Mouse (Mus musculus): ENCODE data around the gene Nlgn2. TPM values are rescaled to one million over a fixed set of nuclear protein-coding genes. Genes with fewer than 3 reads are reported as not detected.

The Nlgn2 gene
- total and polyA plus RNA-seq, 3 experiments, result 0.20 to 1.3 (median 1.1) TPM

GRCm38 (mm10) chr11:69799394-69800137 is 38.0 kb downstream of the Nlgn2 start:
- dilution Hi-C loops (cut with MboI; ENCODE audit: extremely low pct_ligation_motif_present, extremely low pct_unique_long_range_greater_than_20kb, low sequenced_read_pairs) (no loop called here), in situ Hi-C loops (cut with MboI; ENCODE audit: low pct_ligation_motif_present, low pct_unique_long_range_greater_than_20kb, low sequenced_read_pairs) (loop anchor here (5.0 kb wide), 1 partner anchor 78 kb away; the partner anchor contains the start of gene Tmem95)
- peak overlapping the region; percentile 11; the same call in 1 of the 2 replicates for H3K9ac ChIP-seq (ENCODE audit: insufficient read depth, low read depth)
- H3K4me2 ChIP-seq (ENCODE audit: insufficient read depth, low read depth, poor library complexity, severe bottlenecking), result peak overlapping the region; percentile 14; the same call in 1 of the 2 replicates
- TF ChIP-seq TCF12 (IDR thresholded peaks at IDR 0.05; ENCODE audit: low read depth, low read length) (peak; percentile 47; the same call in 1 of the 2 replicates), SIN3A (IDR thresholded peaks at IDR 0.05; ENCODE audit: low read length) (peak; percentile 12; the same call in 1 of the 2 replicates), CHD1 (IDR thresholded peaks at IDR 0.05; ENCODE audit: low read depth, low read length) (no peak), TBP (conservative IDR thresholded peaks at IDR 0.05; ENCODE audit: low read depth, low read length) (peak; percentile 84), SMC3 (IDR thresholded peaks at IDR 0.05; ENCODE audit: low read depth, low read length) (no peak), ETS1 (conservative IDR thresholded peaks at IDR 0.05; ENCODE audit: low read depth, low read length) (peak; percentile 51), JUN (IDR thresholded peaks at IDR 0.05; ENCODE audit: insufficient read depth, low read depth, low read length) (no peak), KAT2A (IDR thresholded peaks at IDR 0.05; ENCODE audit: insufficient replicate concordance, low read length) (0 out of 2 replicates have a peak, but pooled peaks have one; percentile 40), ZC3H11A (IDR thresholded peaks at IDR 0.05; ENCODE audit: low read depth, low read length) (no peak), ZMIZ1 (IDR thresholded peaks at IDR 0.05; ENCODE audit: low read depth, low read length) (no peak), MAZ (IDR thresholded peaks at IDR 0.05; ENCODE audit: low read depth, low read length) (peak; percentile 61; the same call in 1 of the 2 replicates), BHLHE40 (IDR thresholded peaks at IDR 0.05; ENCODE audit: low read depth, low read length) (peak; percentile 29; the same call in 1 of the 2 replicates), MAX (IDR thresholded peaks at IDR 0.05; ENCODE audit: low read length) (0 out of 2 replicates have a peak, but pooled peaks have one; percentile 4), CHD2 (IDR thresholded peaks at IDR 0.05; ENCODE audit: low read length) (peak; percentile 68), MXI1 (IDR thresholded peaks at IDR 0.05; ENCODE audit: low read depth, low read length) (peak; percentile 51), MYC (IDR thresholded peaks at IDR 0.05; ENCODE audit: low read depth, low read length) (peak; percentile 46; the same call in 1 of the 2 replicates), NELFE (IDR thresholded peaks at IDR 0.05; ENCODE audit: low read depth, low read length) (peak; percentile 15; the same call in 1 of the 2 replicates), USF1 (IDR thresholded peaks at IDR 0.05; ENCODE audit: low read depth, low read length) (no peak), MEF2A (IDR thresholded peaks at IDR 0.05; ENCODE audit: borderline replicate concordance, low read depth, low read length) (peak; percentile 19; the same call in 1 of the 2 replicates)
- H3K4me3 ChIP-seq (replicated peaks in 1 of 3; ENCODE audit: low read depth in 2 of 3, low read length in 2 of 3, poor library complexity in 1 of 3), result peak overlapping the region; percentile 4 to 64 (median 49)
- no peaks in the 10 kb centered on the region for H3K79me2 ChIP-seq (replicated peaks; ENCODE audit: control insufficient read depth, extremely low read depth, insufficient read depth, poor library complexity, severe bottlenecking)
- no peaks in the 10 kb centered on the region for H3K36me3 ChIP-seq (replicated peaks in 1 of 2; ENCODE audit: control insufficient read depth in 1 of 2, insufficient read depth in 1 of 2, low read length in 1 of 2)
- H3K27ac ChIP-seq (ENCODE audit: insufficient read depth, low read depth), result peak overlapping the region; percentile 52
- H3K9me3 ChIP-seq (replicated peaks; ENCODE audit: low read length), result peaks cover 19% of the 10 kb centered on the region
- DNase-seq (ENCODE audit: extremely low read depth), result peak; percentile 96
- H3K4me1 ChIP-seq (ENCODE audit: control insufficient read depth in 1 of 2, insufficient read depth in 2 of 2), result peaks cover 12 to 68% of the 10 kb centered on the region in 2 experiments
- H3K27me3 ChIP-seq (replicated peaks), result peaks cover 36% of the 10 kb centered on the region
